Mouse (Mus musculus) hindbrain, postnatal 0 days (tissue): Measurements from ENCODE around the gene Adgrg3. TPM values are rescaled to one million over a fixed set of nuclear protein-coding genes. Genes with fewer than 3 reads are reported as not detected.

Source experiments
- ATAC-seq: fragments of 200-750 bp; cut with Nextera tagmentation; 2 replicates; pipeline ENCODE4 v1.8.0; 2017; ENCODE audit warnings: mild to moderate bottlenecking, moderate TSS enrichment, moderate library complexity
- DNase-seq: peaks from one replicate; pipeline ENCODE4 v3.0.0-alpha.2; 2015; ENCODE audit warnings: low spot score
- H3K27ac ChIP-seq: fragments of 300-500 bp; sonication (generic); 2 replicates; pipeline ENCODE4 v1.5.1; 2014; ENCODE audit warnings: mild to moderate bottlenecking
- H3K27me3 ChIP-seq: fragments of 300-500 bp; sonication (generic); 2 replicates; pipeline ENCODE4 v1.6.1; 2014; ENCODE audit warnings: low read length, mixed read lengths; ENCODE audit not compliant: insufficient read depth
- H3K36me3 ChIP-seq: fragments of 300-500 bp; sonication (generic); 2 replicates; pipeline ENCODE4 v1.6.1; 2014; ENCODE audit warnings: low read length, mixed read lengths; ENCODE audit not compliant: insufficient read depth
- H3K4me1 ChIP-seq: fragments of 300-500 bp; sonication (generic); 2 replicates; pipeline ENCODE4 v1.6.1; 2014; ENCODE audit warnings: antibody characterized with exemption, low read length, mixed read lengths; ENCODE audit not compliant: insufficient read depth
- H3K4me2 ChIP-seq: fragments of 300-500 bp; sonication (generic); 2 replicates; pipeline ENCODE4 v1.6.1; 2014; ENCODE audit warnings: low read depth, mild to moderate bottlenecking, low read length, moderate library complexity, mixed read lengths
- H3K4me3 ChIP-seq: fragments of 300-500 bp; sonication (generic); 2 replicates; pipeline ENCODE4 v1.5.1; 2014; ENCODE audit warnings: low read length
- H3K9ac ChIP-seq: fragments of 300-500 bp; sonication (generic); replicated peaks from 2 replicates; pipeline ENCODE4 v1.6.1; 2014; ENCODE audit warnings: mild to moderate bottlenecking, low read length, moderate library complexity, mixed read lengths
- H3K9me3 ChIP-seq: fragments of 300-500 bp; sonication (generic); 2 replicates; pipeline ENCODE4 v1.6.1; 2016; ENCODE audit warnings: low read length, mixed read lengths
- CTCF ChIP-seq: IDR thresholded peaks from 2 replicates; pipeline ENCODE4 v1.5.1; 2016; ENCODE audit warnings: antibody characterized with exemption, control low read depth, low read depth
- WGBS: fragments of 180-500 bp; shearing (Covaris S2); extraction: QIAGEN DNeasy Blood & Tissue Kit; methylation state at CpG from one replicate; pipeline ENCODE4 v1.1.7; 2014; 5-methylcytosine and 5-hydroxymethylcytosine counted together
- polyA plus RNA-seq: library from polyadenylated mRNA; unstranded; fragments of >200 nt; fragmentation: Nextera tagmentation; extraction: Ambion mirVana; gene quantifications from 2 replicates; pipeline ENCODE4 v1.2.1, GENCODE M21; 2015
- total RNA-seq: library from RNA; depleted of rRNA; stranded (reverse); fragments of >200 nt; gene quantifications from 2 replicates; pipeline ENCODE4 v1.2.3, GENCODE M21; 2014

Gene Adgrg3
- total and polyA plus RNA-seq, 2 experiments from 2014 or later, result 0.54 to 1.3 TPM

DNA sequence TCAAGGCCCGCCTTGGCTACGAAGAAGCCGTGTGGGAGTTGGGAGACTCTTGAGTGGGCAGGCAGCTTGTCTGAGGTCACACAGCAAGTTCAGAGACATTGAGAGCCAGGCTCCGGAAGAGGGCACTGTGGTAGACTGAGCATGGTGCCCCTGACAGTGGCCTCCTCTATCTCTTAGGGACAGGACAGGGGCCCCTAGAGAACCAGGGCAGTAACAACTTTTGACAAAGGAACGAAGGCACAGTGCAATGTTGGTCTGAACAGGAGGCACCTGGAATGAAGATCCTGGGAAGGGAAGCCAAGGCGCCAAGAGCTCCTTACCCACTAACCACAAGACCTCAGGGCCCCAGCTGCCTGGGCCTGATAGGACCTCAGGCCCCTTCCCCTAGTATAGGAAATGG, 32.5 kb upstream of the Adgrg3 start:
- no peaks in the 10 kb centered on the region for H3K9me3 ChIP-seq
- peaks cover 41% of the 10 kb centered on the region for H3K4me1 ChIP-seq
- no peaks in the 10 kb centered on the region for H3K27me3 ChIP-seq
- WGBS, result 77% methylated on average over 6 of the region's 6 CpGs
- H3K4me2 ChIP-seq, result peak overlapping the region; percentile 46
- no peak for TF ChIP-seq CTCF
- no peak overlapping the region for H3K4me3 ChIP-seq
- no peak for DNase-seq
- no peak for ATAC-seq
- H3K9ac ChIP-seq, result 0 out of 2 replicates have a peak overlapping the region, but pooled peaks have one; percentile 26
- H3K36me3 ChIP-seq, result no peaks in the 10 kb centered on the region
- peak overlapping the region; percentile 80; the same call in 1 of the 2 replicates for H3K27ac ChIP-seq

DNA sequence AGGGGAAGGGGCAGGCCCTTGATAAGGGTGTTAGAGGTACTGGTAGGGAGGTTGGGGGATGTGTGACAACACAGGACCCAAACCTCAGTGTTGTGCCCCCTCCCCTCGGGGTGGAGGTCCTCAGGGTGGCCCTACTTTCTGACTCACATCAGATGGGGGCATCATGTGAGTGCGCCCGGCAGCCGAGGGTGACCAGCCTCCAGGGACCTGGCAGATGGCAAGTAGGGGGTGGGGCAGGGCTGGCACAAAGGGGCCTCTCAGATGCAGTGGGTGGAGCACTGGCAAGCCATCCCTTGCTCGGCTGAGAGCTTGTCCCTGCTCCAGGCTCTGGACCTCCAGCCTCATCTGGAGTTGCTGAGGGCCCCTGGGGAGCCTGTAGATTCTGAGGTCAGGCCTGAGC, 30.8 kb upstream of the Adgrg3 start:
- peak; percentile 80 for DNase-seq
- Histone ChIP-seq H3K27me3 (no peaks in the 10 kb centered on the region), H3K4me1 (peaks cover 48% of the 10 kb centered on the region), H3K36me3 (no peaks in the 10 kb centered on the region), H3K4me2 (peak overlapping the region; percentile 46), H3K4me3 (no peak overlapping the region), H3K9me3 (no peaks in the 10 kb centered on the region), H3K9ac (no peak overlapping the region), H3K27ac (peak overlapping the region; percentile 2; the same call in 1 of the 2 replicates)
- 16% methylated on average over 4 of the region's 5 CpGs for WGBS
- no peak for TF ChIP-seq CTCF
- ATAC-seq, result peak; percentile 53

DNA sequence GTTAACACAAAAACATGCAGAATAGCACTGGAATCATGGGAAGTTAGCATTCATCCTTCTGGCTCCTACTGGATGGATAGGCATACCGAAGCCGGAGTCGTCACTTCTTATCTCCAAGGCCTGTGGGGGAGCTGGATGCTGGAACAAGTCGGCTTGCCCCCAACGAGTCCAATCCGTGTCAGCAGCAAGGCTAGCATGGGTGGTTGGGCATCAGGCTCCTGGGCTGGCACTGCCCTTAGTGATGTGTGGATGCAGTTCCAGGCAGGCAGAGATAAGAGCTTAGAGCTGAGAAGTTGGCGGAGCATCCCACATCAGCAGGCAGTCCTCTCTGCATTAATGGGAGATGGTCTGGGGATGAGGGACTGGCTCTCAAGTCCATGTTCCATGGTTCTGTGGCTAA, 29.9 kb upstream of the Adgrg3 start:
- no peaks in the 10 kb centered on the region for H3K9me3 ChIP-seq
- no peaks in the 10 kb centered on the region for H3K36me3 ChIP-seq
- DNase-seq (no peak), ATAC-seq (no peak)
- no peak overlapping the region for H3K4me2 ChIP-seq
- no peaks in the 10 kb centered on the region for H3K27me3 ChIP-seq
- WGBS, result 57% methylated on average over 7 of the region's 7 CpGs
- H3K9ac ChIP-seq, result no peak overlapping the region
- H3K4me1 ChIP-seq, result peaks cover 48% of the 10 kb centered on the region
- peak overlapping the region; percentile 2; the same call in 1 of the 2 replicates for H3K27ac ChIP-seq
- TF ChIP-seq CTCF, result no peak
- no peak overlapping the region for H3K4me3 ChIP-seq

DNA sequence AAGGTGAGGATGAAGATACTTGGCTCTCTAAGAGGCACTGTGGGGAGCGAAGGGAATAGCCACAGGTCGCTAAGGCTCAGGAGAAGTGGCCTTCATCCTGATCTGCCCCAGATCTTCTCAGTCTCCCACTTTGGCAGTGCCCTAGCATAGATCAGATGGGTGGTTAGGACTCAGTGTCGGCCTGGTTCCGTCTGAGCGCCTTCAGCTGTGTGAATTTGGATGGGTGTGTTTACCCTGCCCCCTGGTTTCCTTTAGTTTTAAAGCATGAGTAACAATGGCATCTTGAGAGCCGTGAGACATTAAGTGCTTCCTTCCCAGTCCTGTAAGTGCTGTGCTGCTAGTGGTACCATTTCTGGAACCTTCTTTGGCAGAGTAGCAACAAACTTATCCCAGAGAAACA, 28.9 kb upstream of the Adgrg3 start:
- ATAC-seq (no peak), DNase-seq (no peak)
- Histone ChIP-seq H3K4me2 (no peak overlapping the region), H3K27me3 (no peaks in the 10 kb centered on the region), H3K36me3 (no peaks in the 10 kb centered on the region), H3K4me1 (peaks cover 48% of the 10 kb centered on the region), H3K4me3 (no peak overlapping the region), H3K27ac (no peak overlapping the region), H3K9ac (no peak overlapping the region), H3K9me3 (no peaks in the 10 kb centered on the region)
- WGBS, result 83% methylated on average over 6 of the region's 6 CpGs
- TF ChIP-seq CTCF, result no peak

DNA sequence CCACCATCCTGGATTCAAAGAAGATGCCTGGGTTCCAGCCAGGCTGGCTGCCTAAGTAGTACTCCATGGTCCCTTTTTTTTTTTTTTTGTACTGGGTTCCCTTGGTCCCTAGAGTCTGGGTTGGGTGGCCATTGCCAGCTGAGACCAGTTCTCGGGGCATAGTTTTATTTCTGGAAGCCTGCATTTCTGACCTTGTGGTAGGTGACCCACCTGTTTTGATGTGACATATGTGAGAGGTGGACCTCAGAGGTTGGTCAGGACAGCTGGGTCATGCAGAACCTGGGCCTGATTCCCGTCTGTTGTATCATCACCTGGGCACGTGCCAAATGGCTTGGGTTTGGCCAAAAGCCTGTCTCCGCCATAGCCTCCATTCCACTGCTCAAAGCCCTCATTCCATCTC, 27.8 kb upstream of the Adgrg3 start:
- TF ChIP-seq CTCF, result no peak
- Histone ChIP-seq H3K27me3 (no peaks in the 10 kb centered on the region), H3K4me3 (no peak overlapping the region), H3K4me1 (peaks cover 47% of the 10 kb centered on the region), H3K9me3 (no peaks in the 10 kb centered on the region), H3K4me2 (no peak overlapping the region), H3K27ac (no peak overlapping the region), H3K36me3 (no peaks in the 10 kb centered on the region), H3K9ac (no peak overlapping the region)
- WGBS, result 69% methylated on average over 4 of the region's 4 CpGs
- DNase-seq (no peak), ATAC-seq (no peak)

DNA sequence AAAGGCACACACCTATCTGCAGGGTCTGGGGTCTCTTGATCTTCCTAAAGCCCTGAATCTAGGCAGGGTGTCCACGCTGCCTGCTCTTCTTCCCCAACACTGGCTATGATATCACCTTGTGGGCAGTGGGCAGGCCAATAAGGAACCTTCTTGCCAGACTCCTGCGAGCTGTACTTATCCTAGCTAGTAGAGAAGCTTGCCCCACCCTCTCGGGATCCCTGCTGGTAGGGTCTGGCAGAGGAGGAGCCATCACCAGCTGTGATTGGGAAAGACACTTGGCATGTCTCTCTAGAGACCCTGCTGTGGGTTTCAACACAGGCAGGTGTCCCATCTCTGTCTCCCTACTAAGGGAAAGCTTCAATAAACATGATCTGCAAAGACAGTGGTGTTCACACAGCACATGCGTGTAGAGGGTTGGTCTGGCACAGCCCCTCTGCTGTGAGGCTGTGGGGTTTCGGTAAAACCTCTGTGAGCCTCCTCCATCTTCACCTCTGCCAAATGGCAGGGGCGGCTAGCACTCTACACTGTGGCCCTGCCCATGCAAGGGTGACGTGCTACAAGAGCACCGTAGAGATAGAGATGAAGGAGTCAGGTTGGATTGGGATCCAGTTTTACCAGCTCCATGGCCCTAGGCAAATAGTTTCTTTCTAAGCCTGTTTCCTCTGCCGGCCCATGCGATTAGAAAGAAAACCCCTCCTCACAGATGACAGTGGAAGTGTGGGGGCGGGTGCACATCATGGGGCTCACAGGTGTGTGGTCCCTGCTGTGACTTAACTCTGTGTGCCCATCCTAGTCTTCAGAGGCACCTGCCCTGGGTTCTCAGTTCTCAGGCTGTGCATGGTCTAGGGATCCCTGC, 26.7 kb upstream of the Adgrg3 start:
- no peaks in the 10 kb centered on the region for H3K36me3 ChIP-seq
- no peak overlapping the region for H3K4me2 ChIP-seq
- TF ChIP-seq CTCF, result no peak
- H3K27ac ChIP-seq, result peak overlapping the region; percentile 95
- no peak for DNase-seq
- no peak overlapping the region for H3K9ac ChIP-seq
- no peaks in the 10 kb centered on the region for H3K27me3 ChIP-seq
- WGBS, result 62% methylated on average over 11 of the region's 11 CpGs
- no peaks in the 10 kb centered on the region for H3K9me3 ChIP-seq
- peaks cover 57% of the 10 kb centered on the region for H3K4me1 ChIP-seq
- no peak overlapping the region for H3K4me3 ChIP-seq
- no peak for ATAC-seq

DNA sequence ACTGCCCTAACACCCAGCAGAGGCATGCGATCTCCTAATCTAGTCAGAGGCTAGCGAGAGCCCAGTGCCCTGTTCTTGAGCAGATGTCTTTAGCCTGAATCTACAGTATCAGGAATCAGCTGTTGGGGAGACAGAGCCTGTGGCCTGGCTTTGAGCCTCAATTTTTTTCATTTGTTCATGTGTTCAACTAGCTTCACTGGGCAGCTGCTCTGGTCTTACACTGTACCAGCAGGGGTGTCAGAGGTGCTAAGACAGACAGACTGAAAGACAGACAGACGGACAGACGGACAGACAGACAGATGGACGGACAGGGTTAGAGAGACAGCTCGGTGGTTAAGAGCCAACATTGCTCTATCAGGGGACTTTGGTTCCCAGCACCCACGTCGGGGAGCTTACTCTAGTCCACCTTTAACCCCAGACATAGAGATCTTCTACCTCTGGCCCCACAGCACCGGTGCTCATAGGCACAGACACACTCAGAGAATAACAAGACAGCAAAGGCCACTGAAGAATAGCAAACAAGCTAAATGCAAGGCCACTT, 26.0 kb upstream of the Adgrg3 start:
- H3K9me3 ChIP-seq, result no peaks in the 10 kb centered on the region
- no peak overlapping the region for H3K9ac ChIP-seq
- no peaks in the 10 kb centered on the region for H3K27me3 ChIP-seq
- no peaks in the 10 kb centered on the region for H3K36me3 ChIP-seq
- H3K4me1 ChIP-seq, result peaks cover 56% of the 10 kb centered on the region
- no peak overlapping the region for H3K4me3 ChIP-seq
- WGBS, result 76% methylated on average over 9 of the region's 9 CpGs
- no peak for TF ChIP-seq CTCF
- no peak overlapping the region for H3K4me2 ChIP-seq
- H3K27ac ChIP-seq, result peak overlapping the region; percentile 95
- ATAC-seq (no peak), DNase-seq (no peak)
